Mouse (Mus musculus) left cerebral cortex, postnatal 36 days (tissue): Measurements from ENCODE around the gene Creb1. TPM values are rescaled to one million over a fixed set of nuclear protein-coding genes. Genes with fewer than 3 reads are reported as not detected.
A peak's percentile ranks its signal among the peaks of the same experiment; 100 is the strongest.
"Not testable (repeated sequence)": the region's sequence is repeated elsewhere in the genome, so short reads cannot be mapped to it uniquely, and the experiment has no call there.

ENCODE experiments used
- DNase-seq, 2 experiments: peaks; one replicate each; pipeline ENCODE4 v3.0.0; 2021 to 2022; ENCODE audit warnings: low spot score in 2 of 2, mixed read lengths in 1 of 2
- intact Hi-C: fragments of 180-260 bp; cut with DNase I; formaldehyde crosslinking; loops from one replicate; pipeline ENCODE4 v1.15.1; 2025
- total RNA-seq, 2 experiments: library from RNA; stranded (reverse); gene quantifications; 2 replicates each; pipeline ENCODE4 v1.2.3; 2021

Creb1 gene
- total RNA-seq, 2 experiments from 2014 or later: 45.1 to 56.0 TPM

DNA sequence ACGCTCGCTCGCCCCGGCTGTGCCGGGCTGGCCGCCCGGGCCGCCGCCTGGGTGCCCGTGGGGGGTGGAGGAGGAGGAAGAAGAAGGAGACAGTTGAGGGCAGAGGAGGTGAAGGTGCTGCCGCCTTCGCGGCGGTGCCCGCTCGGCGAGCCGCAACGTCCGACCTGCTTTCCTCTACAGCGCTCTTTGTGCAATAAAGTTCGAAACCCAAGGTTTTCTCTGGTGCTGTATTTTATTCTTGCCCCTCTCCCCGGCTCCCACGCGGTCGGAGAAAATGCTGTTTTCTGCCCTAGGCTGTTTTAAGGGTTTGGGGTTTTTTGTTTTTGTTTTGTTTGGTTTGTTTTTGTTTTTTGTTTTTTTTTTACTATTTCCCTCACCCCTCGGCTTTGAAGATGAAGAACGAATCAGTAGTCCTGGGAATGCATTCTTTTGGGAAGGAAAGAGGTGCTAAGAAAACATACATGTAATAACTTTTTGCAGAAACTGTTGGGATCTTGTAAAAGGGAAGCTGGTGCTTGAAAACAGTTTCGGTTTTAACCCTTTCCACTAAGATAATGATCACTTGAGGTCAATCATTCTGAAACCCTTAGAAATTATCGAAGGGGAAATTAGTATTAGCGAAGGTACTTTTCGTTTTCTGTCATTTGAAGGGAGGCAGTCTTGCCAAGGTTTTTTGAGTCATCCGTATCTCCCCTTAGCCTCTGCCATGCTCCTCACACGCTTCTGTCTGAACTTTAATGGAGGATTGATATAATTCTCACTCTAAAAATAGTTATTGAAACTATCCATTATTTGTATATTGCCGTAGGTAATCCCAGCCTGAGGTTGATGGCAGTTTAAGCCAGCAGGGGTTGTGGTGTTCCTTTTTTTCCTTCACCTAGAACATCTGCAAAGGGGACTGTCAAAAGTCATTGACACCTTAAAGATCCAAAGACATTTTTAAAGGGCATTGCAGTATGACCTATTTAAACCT, 1.3 kb downstream of the Creb1 start:
- intact Hi-C loops: loop anchor here (2.0 to 10.0 kb wide), 3 partner anchors 83 to 419 kb away; partner anchors contain the start of genes Ccnyl1 and Mettl21a
- DNase-seq: peak; percentile 52 to 56

DNA sequence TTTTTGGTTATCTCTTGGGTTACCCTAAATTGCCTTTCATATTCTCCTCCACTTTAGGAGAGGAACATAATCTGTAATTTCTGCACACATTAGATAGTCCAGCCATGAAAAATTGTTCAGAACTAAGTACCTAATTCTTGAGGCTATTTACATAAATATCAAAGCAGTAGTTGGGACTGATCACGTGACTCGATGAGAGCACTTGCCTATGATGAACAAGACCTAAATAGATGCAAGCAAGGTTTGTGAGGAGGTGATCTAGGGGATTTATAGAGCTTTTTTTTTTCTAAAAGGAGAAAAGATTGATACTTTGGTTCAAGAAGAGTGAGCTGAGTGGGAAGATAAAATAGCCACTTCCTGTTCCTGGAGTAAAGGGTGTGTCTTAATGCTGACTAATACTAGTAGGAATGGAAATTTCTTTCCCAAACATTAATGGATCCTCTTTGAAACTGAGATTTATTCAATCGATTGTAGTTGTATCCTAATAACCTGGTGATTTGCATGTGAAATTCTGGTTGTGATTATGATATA, 6.5 kb downstream of the Creb1 start:
- intact Hi-C loops: loop anchor here (10.0 kb wide), 1 partner anchor 424 kb away; no protein-coding TSS in a partner anchor
- DNase-seq: no peak

DNA sequence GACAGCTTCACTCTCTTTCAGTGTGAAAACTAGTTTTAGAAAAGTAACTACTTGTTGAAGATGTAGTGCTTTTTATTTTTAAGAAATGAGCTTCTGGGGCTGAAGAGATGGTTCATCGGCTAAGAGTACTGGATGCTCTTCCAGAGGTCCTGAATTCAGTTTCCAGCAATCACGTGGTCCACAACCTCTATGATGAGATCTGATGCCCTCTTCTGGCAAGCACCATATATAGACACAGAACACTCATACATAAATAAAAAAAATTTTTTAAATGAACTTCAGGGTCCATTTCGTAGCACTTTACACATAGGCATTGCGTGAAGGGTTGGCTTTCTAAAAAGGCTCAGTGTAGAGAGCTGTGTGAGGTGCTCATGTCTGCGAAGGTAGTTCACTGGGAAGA, 11.3 kb downstream of the Creb1 start:
- intact Hi-C loops: no loop called here
- no peak for DNase-seq

DNA sequence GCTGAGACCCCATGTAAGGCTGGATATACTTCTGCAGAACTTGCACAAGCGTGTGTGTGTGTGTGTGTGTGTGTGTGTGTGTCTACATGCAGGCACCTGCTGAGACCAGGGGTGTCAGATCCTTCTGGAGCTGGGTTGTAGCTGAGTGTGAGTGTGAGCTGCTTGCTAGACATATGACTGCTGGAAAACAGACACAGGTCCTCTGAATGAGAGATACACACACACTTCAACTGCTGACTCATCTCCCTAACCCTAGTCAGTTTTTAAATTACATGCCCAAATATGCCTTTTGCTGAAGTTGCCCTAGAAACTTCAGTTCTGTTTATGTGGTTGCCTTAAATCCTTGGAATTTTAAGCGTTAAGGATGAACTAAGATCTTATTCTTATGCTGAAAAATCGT, 13.6 kb downstream of the Creb1 start:
- DNase-seq: no peak

DNA sequence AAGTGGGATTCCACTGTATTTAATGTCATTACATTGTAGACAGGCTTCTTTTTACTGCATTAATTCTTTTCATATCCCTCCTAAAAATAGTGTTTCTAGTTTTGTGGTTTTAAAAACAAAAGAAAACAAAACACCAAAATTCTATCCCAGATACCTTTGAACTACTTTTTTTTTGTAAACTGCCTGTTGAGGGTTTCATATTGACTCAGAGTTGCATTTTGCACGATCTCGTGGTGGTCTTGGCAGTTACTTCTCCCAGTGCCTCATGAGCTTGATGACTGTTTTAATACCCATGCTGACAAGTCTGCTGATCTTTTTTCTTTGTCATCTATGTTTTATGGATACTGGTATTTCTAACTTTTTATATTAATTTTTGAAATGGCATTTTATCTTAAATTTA, 16.9 kb downstream of the Creb1 start:
- intact Hi-C loops: no loop called here
- DNase-seq: no peak

More for the DNA sequence above, 13.6 kb downstream of the Creb1 start:
- intact Hi-C loops: no loop called here

DNA sequence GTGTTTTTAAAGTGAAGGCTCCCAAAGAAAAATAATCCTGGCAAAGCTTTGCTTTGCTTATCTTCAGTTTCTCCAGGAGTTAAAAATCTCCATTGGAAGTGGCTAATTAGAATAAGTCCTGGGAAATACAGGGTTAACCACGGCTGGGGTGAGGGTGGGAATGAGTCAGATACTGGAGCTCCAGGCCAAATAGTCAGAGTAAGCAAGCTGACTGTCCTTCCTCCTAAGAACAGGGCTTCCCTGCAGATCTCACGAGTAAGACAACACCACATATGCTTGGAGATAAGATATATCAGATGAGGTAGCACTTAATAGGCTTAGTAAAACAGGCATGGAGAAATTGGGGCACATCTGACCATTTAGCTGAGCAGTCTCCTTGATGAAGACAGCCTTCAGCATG, 19.5 kb downstream of the Creb1 start:
- no peak for DNase-seq
- intact Hi-C loops: no loop called here

DNA sequence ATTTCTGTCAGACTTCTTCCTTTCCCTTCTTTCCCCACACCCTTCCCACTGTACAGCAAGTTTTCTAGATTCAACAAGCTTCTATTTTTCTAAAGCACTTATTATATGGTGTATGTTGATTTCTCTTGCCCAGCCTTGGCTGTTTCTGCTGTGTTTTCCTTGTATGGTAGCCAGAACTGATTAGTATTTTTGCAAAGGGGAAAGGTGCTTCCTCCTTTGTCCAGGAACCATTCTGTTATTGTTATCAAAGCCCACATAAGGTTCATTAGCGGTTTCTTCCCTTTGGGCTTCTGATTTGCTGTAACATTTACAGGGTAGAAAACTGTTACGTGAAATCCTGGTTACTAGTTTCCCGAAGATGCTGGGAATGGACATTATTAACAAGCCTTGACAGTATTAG, 27.7 kb downstream of the Creb1 start:
- DNase-seq: no peak
- intact Hi-C loops: no loop called here

DNA sequence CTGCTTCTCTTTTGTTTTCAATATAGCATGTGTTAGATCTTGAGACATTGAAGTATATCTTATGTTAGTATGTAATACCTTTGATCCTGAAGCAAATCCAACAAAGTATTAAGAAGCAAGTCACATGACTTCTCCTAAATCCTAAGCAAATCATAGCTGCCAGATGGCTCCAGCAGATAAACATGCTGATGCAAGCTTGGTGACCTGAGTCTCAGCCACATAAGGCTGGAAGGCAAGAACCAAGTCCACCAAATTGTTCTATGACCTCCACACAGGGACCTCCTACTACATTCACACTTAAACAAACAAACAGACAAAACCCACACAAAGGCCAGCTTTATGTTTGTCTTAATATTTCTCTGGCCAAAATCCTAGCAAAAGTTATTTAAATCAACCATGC, 35.8 kb downstream of the Creb1 start:
- no peak for DNase-seq
- intact Hi-C loops: no loop called here

DNA sequence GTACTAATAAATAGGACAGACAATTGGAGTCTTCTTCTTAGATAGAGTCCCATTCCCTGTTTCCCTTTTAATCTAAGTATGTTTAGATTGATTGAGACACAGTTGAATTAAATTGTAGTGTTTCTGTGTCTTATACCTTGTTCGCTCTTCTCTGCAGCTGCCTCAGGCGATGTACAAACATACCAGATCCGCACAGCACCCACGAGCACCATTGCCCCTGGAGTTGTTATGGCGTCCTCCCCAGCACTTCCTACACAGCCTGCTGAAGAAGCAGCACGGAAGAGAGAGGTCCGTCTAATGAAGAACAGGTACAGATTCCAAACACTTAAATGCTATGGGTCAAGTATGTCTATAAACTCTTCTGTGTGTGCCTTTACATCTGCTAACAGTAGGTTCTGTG, 43.6 kb downstream of the Creb1 start:
- no peak for DNase-seq
- intact Hi-C loops: no loop called here

DNA sequence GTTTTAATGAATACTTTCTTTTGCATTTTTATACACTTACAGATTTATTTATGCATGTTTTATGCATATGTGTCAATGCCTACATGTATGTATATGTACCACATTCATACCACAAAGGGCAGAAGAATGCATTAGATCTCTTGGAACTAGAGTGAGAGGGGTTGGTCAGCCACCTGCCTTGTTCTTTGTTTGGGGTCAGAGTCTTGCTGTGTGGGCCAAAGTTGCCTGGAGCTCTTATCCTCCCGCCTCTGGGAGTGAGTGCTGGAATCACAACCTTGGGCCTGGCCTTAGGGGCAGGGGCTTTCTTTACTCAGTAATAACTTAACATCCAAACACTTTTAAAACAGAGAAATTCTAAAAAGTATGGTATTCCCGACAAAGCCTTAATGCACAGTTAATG, 44.3 kb downstream of the Creb1 start:
- intact Hi-C loops: no loop called here
- DNase-seq: no peak

DNA sequence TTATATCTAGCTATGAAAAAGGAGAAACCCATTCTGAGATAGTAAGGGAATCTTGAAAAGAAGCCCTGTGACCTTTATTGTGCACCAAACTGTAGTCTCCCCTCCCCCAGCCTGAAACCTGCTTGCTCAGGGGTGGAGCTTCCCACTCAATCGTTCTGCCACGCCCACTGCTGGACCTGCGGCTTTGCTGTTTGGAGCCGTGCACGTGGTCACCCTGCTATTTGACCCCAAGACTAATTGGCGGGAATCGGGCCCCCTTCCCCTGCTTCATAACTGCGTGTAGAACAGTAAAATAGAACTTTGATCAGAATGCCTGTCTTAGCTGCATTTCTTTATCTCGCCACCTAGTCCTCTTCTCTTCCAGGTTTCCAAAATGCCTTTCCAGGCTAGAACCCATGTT, 45.5 kb downstream of the Creb1 start:
- intact Hi-C loops, DNase-seq: not testable (repeated sequence)

DNA sequence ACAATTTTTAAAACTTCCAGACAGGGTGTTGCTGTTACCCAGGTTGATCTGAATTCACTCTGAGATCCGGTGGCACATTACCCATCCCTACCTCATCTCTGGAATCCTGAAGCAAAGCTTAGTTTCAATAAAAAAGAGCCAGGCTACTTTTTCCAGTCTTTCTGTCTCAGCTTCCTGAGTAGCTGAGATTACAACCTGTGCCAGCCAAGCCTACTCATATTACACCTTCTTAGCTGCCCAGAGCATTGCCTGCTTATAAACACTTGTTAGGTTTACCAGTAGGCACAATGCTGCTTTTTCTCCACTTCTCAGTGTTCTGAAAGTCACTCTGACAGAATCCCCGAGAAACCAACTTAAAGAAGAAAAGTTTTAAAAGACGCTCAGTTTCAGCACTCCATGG, 46.4 kb downstream of the Creb1 start:
- intact Hi-C loops: no loop called here
- no peak for DNase-seq

DNA sequence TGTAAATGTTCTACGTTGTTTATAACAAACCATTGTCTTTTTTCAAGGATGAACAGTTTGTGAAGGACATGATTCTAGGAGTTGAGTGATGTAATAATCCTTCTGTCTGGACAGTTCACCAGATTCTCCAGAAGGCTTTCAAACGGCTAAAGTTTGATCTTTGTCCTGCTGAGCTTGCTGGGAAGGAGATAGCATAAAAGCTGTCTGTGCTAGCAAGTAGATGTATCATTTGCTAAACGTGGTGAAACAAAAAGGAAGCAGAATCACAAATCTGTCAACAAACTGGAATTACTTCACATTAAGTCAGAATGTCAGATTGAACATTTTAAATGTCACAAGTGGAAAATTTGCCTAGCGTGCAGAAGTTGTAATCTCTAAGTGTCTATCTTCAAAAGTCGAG, 66.5 kb downstream of the Creb1 start:
- DNase-seq: no peak
- intact Hi-C loops: no loop called here

DNA sequence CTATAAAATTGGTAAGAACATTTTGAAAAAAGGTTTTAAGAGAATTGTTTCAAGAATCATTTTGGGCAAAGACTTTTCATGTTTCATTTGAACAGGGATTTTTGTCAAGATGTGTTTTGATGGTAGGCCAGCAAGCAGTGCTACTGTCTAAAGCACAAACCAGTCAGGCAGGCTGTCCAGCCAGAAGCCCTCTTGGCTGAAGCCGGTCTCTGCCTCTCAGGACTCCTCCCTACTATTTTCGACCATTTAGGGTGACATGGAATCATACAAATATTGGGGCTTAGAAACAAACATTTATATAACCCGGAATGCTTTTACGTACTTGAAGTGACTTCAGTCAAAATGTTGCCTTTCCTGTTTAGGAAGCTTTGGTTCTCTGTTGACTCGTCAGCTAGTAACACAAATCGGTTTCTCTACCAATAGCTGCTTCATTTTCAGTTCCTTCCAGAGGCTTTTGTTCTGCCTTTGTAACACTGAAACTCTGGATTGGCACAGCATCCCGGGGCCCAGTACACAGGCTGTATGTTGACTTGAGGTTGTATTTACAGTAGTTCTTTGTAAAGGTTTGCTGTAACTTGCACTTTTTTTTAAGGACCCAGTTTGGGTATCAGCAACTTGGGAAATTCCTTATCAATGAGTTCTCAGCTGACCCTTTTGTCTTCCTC, 68.1 kb downstream of the Creb1 start:
- DNase-seq: no peak
- intact Hi-C loops: no loop called here

DNA sequence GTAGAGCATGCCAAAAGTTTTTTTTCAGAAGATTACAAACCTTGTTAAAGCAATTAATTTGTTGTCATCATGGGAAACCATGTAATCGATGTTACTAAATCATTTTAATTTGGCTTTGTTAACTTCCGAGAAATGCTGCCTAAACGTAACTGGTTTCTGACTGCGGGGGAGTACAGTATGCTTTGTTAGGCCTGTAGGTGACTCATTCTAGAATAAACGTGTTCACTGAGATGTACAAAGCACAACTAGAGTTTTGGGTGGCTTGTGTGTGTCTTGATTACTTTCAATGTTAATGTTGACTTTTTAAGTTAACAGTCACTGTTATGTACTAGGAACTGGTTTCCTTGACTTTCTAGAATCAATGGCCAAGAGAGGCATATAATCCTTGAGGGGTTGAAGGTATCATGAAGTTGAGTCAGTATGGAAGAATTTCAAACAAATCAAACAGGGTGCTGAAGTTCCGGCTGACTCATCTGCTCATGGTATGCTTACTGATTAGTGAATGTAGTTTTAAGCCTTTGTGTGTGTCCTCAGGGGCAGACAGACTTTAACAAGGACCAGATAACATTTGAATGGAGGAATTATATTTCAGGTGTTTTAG, 68.9 kb downstream of the Creb1 start:
- intact Hi-C loops: no loop called here
- DNase-seq: no peak

DNA sequence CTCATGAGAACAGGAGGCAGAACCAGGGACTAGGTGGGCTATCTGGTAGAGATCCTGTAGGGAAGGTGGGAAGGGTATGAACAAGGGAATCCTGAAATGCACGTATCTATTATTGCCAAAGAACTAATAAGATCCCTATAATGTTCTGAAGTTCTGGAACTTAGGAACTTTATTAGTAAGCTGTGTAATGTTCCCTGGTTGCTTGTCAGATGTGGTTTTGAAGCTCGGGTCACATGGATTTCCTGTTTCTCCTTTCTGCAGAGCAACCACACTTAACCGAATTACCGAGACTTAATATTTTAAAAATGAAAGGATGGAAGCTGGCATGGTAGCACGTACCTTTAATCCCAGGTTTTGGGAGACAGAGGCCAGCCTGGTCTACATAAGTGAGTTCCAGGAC, 70.9 kb downstream of the Creb1 start:
- DNase-seq: no peak
- intact Hi-C loops: no loop called here

DNA sequence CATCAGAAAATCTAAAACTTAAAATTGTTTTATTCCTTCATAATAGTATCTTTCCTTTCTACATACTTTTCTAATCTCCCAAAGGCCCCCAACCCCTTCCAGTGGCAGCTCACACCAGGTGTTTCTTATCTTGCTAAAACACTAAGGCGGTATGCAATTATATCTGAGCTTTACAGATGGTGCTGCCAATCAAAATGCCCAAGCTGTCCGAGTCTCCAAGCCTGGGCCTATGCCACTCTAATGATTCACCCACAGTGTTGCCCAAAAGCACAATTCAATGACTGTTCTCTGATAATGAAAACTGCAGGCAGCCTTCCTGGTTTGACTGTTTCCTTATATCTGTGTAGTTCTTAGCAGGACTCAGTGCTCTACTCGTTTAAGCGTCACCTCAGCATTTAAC, 76.7 kb downstream of the Creb1 start:
- intact Hi-C loops: no loop called here
- DNase-seq: no peak

DNA sequence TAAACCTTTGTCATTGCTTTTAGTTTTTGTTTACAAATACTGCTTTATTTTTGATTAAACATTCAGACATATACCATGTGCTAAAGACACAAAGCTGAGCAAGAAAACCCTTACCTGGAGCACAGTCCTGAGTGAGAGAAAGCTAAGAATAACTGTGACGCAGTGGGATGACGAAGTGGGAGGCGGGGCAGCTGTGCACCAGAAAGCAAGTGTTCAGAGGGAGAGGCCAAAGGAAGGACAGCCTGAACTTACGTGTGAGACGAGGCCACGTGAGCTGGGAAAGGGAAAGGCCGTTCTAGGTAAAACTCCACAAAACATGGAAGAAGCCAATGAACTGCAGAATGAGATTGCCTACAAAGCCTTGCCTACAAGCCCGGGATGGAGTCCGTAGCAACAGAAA, 77.5 kb downstream of the Creb1 start:
- intact Hi-C loops: loop anchor here (10.0 kb wide), 3 partner anchors 395 to 945 kb away; partner anchors contain the start of gene 4933402D24Rik
- no peak for DNase-seq

DNA sequence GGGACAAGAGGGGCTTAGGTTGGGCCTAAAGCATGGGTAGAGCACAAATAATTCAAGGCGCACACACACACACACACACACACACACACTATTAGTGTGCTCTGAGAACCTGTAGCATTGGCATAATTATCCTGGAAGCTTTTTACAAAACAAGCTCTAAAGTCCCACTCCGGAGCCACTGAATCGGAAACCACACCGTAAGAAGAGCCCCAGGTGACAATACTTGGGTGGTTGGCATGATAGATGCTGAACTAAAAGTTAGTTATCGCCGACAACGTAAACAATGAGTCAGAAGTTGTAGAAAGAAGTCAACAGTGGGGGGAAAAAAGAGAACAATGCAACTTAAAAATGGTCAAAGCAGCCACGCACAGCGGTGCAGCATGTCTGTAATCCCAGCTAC, 81.9 kb downstream of the Creb1 start:
- intact Hi-C loops: loop anchor here (10.0 kb wide), 3 partner anchors 390 to 950 kb away; partner anchors contain the start of gene 4933402D24Rik
- DNase-seq: no peak

DNA sequence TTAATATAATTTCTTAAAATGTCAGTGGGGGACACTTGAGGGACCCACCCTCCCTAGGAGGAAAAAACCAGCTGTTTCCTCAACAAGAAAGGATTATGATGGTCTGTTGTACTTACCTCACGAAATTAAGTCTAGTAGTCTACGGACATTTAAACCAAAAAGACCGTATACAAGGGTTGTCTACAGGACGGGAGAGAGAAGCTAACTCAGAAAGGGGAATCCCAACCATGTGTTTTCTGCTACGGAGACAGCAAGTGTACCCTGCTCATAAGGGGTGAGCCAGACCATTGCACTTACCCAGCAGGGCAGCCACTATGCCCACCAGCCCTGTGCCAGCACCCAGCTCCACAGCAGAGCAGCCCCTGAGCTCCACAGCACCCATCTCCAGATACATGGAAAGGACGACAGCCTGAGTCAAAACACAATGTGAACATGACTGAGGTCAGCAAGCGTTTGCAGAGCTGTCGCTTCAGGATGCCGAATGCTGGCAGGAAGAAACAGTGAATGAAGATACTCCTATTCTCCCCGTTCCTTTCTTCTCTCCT, 82.4 kb downstream of the Creb1 start:
- no peak for DNase-seq
- intact Hi-C loops: loop anchor here (10.0 kb wide), 3 partner anchors 390 to 950 kb away; partner anchors contain the start of gene 4933402D24Rik
